Mouse (Mus musculus): Measurements from ENCODE around the gene Gnai3. TPM values are rescaled to one million over a fixed set of nuclear protein-coding genes. Genes with fewer than 3 reads are reported as not detected.

Gene Gnai3
- total and polyA plus RNA-seq, 3 experiments = 7.5 to 18.1 (median 16.5) TPM

DNA sequence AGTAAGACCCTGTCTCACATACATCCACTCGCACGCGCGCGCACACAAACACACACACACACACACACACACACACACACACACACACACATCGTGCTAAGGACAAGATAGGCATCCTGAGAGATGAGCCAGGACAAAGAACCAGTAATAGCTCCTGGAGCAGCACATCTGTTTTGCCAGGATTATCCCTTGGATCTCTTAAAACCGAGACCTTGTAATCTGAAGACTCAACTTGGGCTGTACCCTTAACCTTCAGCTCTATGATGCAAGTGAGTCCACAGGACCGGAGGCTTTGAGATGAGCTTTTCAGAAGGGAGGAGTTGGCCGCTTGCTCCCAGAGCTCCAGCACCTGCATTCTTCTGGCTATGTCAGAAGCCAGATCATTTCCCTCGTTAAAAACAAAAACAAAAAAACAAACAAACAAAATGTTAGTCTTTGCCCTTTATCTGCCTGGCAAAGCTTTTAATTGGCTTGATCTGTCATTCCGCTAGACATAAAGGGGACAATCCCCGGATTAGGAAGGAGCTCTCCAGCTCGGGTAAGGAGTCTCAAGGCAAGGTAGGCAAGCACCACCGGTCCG, 53.3 kb downstream of the Gnai3 start, which contains the start of gene Gnat2:
Gnat2 (plus strand) TSS at position 254 of the 580 bp plus-strand sequence.
- Histone ChIP-seq H3K27me3 (ENCODE audit: control insufficient read depth, insufficient read depth, low read length) (no peaks in the 10 kb centered on the region), H3K27ac (no peak within 1 kb of the TSS), H3K9ac (ENCODE audit: low read depth, low read length) (no peak within 1 kb of the TSS), H3K4me1 (ENCODE audit: control insufficient read depth, insufficient read depth, low read length) (no peaks in the 10 kb centered on the region), H3K79me2 (replicated peaks; ENCODE audit: control insufficient read depth, insufficient read depth, low read length) (no peaks in the 10 kb centered on the region), H3K4me3 (no peak within 1 kb of the TSS), H3K36me3 (ENCODE audit: control insufficient read depth, insufficient read depth, low read length) (no peaks in the 10 kb centered on the region)
- WGBS = 77% methylated on average over 15 of the region's 15 CpGs
- intact Hi-C loops (cut with DNase I) = no loop called here
- no peak for DNase-seq
- TF ChIP-seq CTCF (IDR thresholded peaks at IDR 0.05) (no peak), EP300 (IDR thresholded peaks at IDR 0.05; ENCODE audit: insufficient read depth, low read depth, low read length) (no peak), POLR2A (IDR thresholded peaks at IDR 0.05; ENCODE audit: insufficient read depth, low read depth, low read length) (no peak)

DNA sequence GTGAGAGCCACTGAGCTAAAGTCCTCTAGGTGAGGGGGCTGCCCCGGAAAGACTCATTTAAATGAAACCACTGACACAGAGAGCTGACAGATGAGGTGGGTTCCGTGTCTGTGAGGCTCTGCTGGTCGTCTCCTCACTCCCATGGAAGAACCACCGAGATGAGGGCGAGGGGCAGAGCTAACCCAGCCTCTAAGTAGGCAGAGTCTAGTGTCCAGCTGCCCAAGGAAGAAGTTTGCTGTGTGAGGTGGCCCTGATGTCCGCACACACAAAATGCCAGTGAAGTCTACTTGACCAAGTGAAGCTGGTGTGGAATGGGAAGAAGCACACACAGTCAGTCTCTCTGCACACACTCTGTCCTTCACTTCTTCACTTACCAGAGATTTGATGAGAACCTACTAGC, 53.9 kb downstream of the Gnai3 start:
- H3K4me1 ChIP-seq (ENCODE audit: control insufficient read depth, insufficient read depth, low read length) = no peaks in the 10 kb centered on the region
- H3K9ac ChIP-seq (ENCODE audit: low read depth, low read length) = no peak overlapping the region
- no peak overlapping the region for H3K27ac ChIP-seq
- no peaks in the 10 kb centered on the region for H3K27me3 ChIP-seq (ENCODE audit: control insufficient read depth, insufficient read depth, low read length)
- DNase-seq = no peak
- intact Hi-C loops (cut with DNase I) = no loop called here
- H3K79me2 ChIP-seq (replicated peaks; ENCODE audit: control insufficient read depth, insufficient read depth, low read length) = no peaks in the 10 kb centered on the region
- H3K4me3 ChIP-seq = no peak overlapping the region
- TF ChIP-seq CTCF (IDR thresholded peaks at IDR 0.05) = no peak
- TF ChIP-seq POLR2A (IDR thresholded peaks at IDR 0.05; ENCODE audit: insufficient read depth, low read depth, low read length) = no peak
- TF ChIP-seq EP300 (IDR thresholded peaks at IDR 0.05; ENCODE audit: insufficient read depth, low read depth, low read length) = no peak
- 70% methylated on average over 6 of the region's 6 CpGs for WGBS
- no peaks in the 10 kb centered on the region for H3K36me3 ChIP-seq (ENCODE audit: control insufficient read depth, insufficient read depth, low read length)

GRCm38 (mm10) chr3:108090561-108090960, 55.4 kb downstream of the Gnai3 start:
- H3K27me3 ChIP-seq (ENCODE audit: control insufficient read depth, insufficient read depth, low read length) = no peaks in the 10 kb centered on the region
- no peak for DNase-seq
- WGBS = 93% methylated on average over 2 of the region's 2 CpGs
- no peak overlapping the region for H3K9ac ChIP-seq (ENCODE audit: low read depth, low read length)
- no peaks in the 10 kb centered on the region for H3K36me3 ChIP-seq (ENCODE audit: control insufficient read depth, insufficient read depth, low read length)
- no peak overlapping the region for H3K4me3 ChIP-seq
- H3K27ac ChIP-seq = no peak overlapping the region
- TF ChIP-seq CTCF (IDR thresholded peaks at IDR 0.05) (no peak), EP300 (IDR thresholded peaks at IDR 0.05; ENCODE audit: insufficient read depth, low read depth, low read length) (no peak), POLR2A (IDR thresholded peaks at IDR 0.05; ENCODE audit: insufficient read depth, low read depth, low read length) (no peak)
- 0 out of 2 replicates have a peak, but pooled peaks cover 2% of the 10 kb centered on the region for H3K4me1 ChIP-seq (ENCODE audit: control insufficient read depth, insufficient read depth, low read length)
- no peaks in the 10 kb centered on the region for H3K79me2 ChIP-seq (replicated peaks; ENCODE audit: control insufficient read depth, insufficient read depth, low read length)
- intact Hi-C loops (cut with DNase I) = no loop called here

GRCm38 (mm10) chr3:108089916-108090315, 56.0 kb downstream of the Gnai3 start:
- DNase-seq = no peak
- Histone ChIP-seq H3K27me3 (ENCODE audit: control insufficient read depth, insufficient read depth, low read length) (no peaks in the 10 kb centered on the region), H3K4me1 (ENCODE audit: control insufficient read depth, insufficient read depth, low read length) (0 out of 2 replicates have a peak, but pooled peaks cover 2% of the 10 kb centered on the region), H3K79me2 (replicated peaks; ENCODE audit: control insufficient read depth, insufficient read depth, low read length) (no peaks in the 10 kb centered on the region), H3K4me3 (no peak overlapping the region), H3K9ac (ENCODE audit: low read depth, low read length) (no peak overlapping the region), H3K36me3 (ENCODE audit: control insufficient read depth, insufficient read depth, low read length) (no peaks in the 10 kb centered on the region), H3K27ac (no peak overlapping the region)
- TF ChIP-seq POLR2A (IDR thresholded peaks at IDR 0.05; ENCODE audit: insufficient read depth, low read depth, low read length) (no peak), EP300 (IDR thresholded peaks at IDR 0.05; ENCODE audit: insufficient read depth, low read depth, low read length) (no peak), CTCF (IDR thresholded peaks at IDR 0.05) (no peak)
- intact Hi-C loops (cut with DNase I) = no loop called here
- WGBS = 52% methylated on average over 2 of the region's 2 CpGs

- H3K27me3 ChIP-seq (ENCODE audit: control insufficient read depth, insufficient read depth, low read length) = no peaks in the 10 kb centered on the region
- no peak overlapping the region for H3K9ac ChIP-seq (ENCODE audit: low read depth, low read length)
- 53% methylated on average over 5 of the region's 5 CpGs for WGBS
- no peaks in the 10 kb centered on the region for H3K36me3 ChIP-seq (ENCODE audit: control insufficient read depth, insufficient read depth, low read length)
- no peak overlapping the region for H3K27ac ChIP-seq
- no peak for TF ChIP-seq CTCF (IDR thresholded peaks at IDR 0.05)
- no peak for TF ChIP-seq POLR2A (IDR thresholded peaks at IDR 0.05; ENCODE audit: insufficient read depth, low read depth, low read length)
- TF ChIP-seq EP300 (IDR thresholded peaks at IDR 0.05; ENCODE audit: insufficient read depth, low read depth, low read length) = no peak
- peaks cover 9% of the 10 kb centered on the region; the same call in 1 of the 2 replicates for H3K4me1 ChIP-seq (ENCODE audit: control insufficient read depth, insufficient read depth, low read length)
- no peak for DNase-seq
- no peaks in the 10 kb centered on the region for H3K79me2 ChIP-seq (replicated peaks; ENCODE audit: control insufficient read depth, insufficient read depth, low read length)
- intact Hi-C loops (cut with DNase I) = no loop called here
- H3K4me3 ChIP-seq = no peak overlapping the region
Observed at GRCm38 (mm10) chr3:108088842-108089380, 57.0 kb downstream of the Gnai3 start.

GRCm38 (mm10) chr3:108087329-108087728, 58.6 kb downstream of the Gnai3 start:
- no peak overlapping the region for H3K9ac ChIP-seq (ENCODE audit: low read depth, low read length)
- 82% methylated on average over 3 of the region's 3 CpGs for WGBS
- intact Hi-C loops (cut with DNase I) = no loop called here
- peak overlapping the region; percentile 95 for H3K27ac ChIP-seq
- no peaks in the 10 kb centered on the region for H3K36me3 ChIP-seq (ENCODE audit: control insufficient read depth, insufficient read depth, low read length)
- peaks cover 10% of the 10 kb centered on the region; the same call in 1 of the 2 replicates for H3K4me1 ChIP-seq (ENCODE audit: control insufficient read depth, insufficient read depth, low read length)
- H3K79me2 ChIP-seq (replicated peaks; ENCODE audit: control insufficient read depth, insufficient read depth, low read length) = no peaks in the 10 kb centered on the region
- DNase-seq = no peak
- no peaks in the 10 kb centered on the region for H3K27me3 ChIP-seq (ENCODE audit: control insufficient read depth, insufficient read depth, low read length)
- no peak overlapping the region for H3K4me3 ChIP-seq
- TF ChIP-seq EP300 (IDR thresholded peaks at IDR 0.05; ENCODE audit: insufficient read depth, low read depth, low read length) (no peak), POLR2A (IDR thresholded peaks at IDR 0.05; ENCODE audit: insufficient read depth, low read depth, low read length) (no peak), CTCF (IDR thresholded peaks at IDR 0.05) (no peak)

Measured in heart, adult 2 months (tissue).